In genomic region chr13:31779281-31779981, GRCm38 (mm10) we compare ENCODE assay signal across 15 mouse cellular contexts. TPM values are rescaled to one million over a fixed set of nuclear protein-coding genes. Genes with fewer than 3 reads are reported as not detected.
A peak's percentile ranks its signal among the peaks of the same experiment; 100 is the strongest.
DNase-seq lines count a peak whose midpoint lies in the region; ATAC-seq and TF ChIP-seq lines count a peak whose summit lies in the region.
"Had no signal": no experiment of that assay in that cellular context is flagged by ENCODE, and none has a peak within 500 bp of the region (broad histone marks: within the 10 kb centered on the region; RNA-seq: fewer than 3 reads in every experiment).

No protein-coding gene starts in this region.

- intact Hi-C loops in left cerebral cortex, postnatal 25 days (cut with DNase I) = no loop called here

- ATAC-seq in intestine, embryonic 15.5 days = no peak
- no peak for ATAC-seq in intestine, embryonic 16.5 days

- TF ChIP-seq CTCF in layer of hippocampus, adult 2 months (conservative IDR thresholded peaks at IDR 0.05) = no peak

- H3K27me3 ChIP-seq in intestine, embryonic 15.5 days (replicated peaks) = no peaks in the 10 kb centered on the region
- no peaks in the 10 kb centered on the region for H3K27me3 ChIP-seq in intestine, embryonic 16.5 days (replicated peaks; ENCODE audit: control insufficient read depth, insufficient read depth, low read length)
- H3K27me3 ChIP-seq: lung, embryonic 15.5 days had no signal

- H3K4me1 ChIP-seq in intestine, embryonic 15.5 days (replicated peaks) = no peaks in the 10 kb centered on the region
- H3K4me1 ChIP-seq in intestine, embryonic 16.5 days (ENCODE audit: control insufficient read depth, insufficient read depth, low read length) = 0 out of 2 replicates have a peak, but pooled peaks cover 3% of the 10 kb centered on the region
- H3K4me1 ChIP-seq: lung, embryonic 15.5 days had no signal

- WGBS in intestine, embryonic 15.5 days = 52% methylated on average over 17 of the region's 17 CpGs
- WGBS in intestine, embryonic 16.5 days = 50% methylated on average over 17 of the region's 17 CpGs

- no peak overlapping the region for H3K9ac ChIP-seq in intestine, embryonic 15.5 days
- no peak overlapping the region for H3K9ac ChIP-seq in intestine, embryonic 16.5 days (ENCODE audit: low read depth, low read length)
- H3K9ac ChIP-seq: hindbrain, embryonic 14.5 days; lung, embryonic 15.5 days had no signal

- no peaks in the 10 kb centered on the region for H3K36me3 ChIP-seq in intestine, embryonic 15.5 days
- H3K36me3 ChIP-seq in intestine, embryonic 16.5 days (ENCODE audit: control insufficient read depth, insufficient read depth, low read length) = no peaks in the 10 kb centered on the region
- H3K36me3 ChIP-seq: lung, embryonic 15.5 days; midbrain, embryonic 10.5 days had no signal

- peak overlapping the region; percentile 14; the same call in 1 of the 2 replicates for H3K4me2 ChIP-seq in intestine, embryonic 15.5 days (replicated peaks)
- H3K4me2 ChIP-seq in intestine, embryonic 16.5 days (ENCODE audit: low read depth, low read length) = no peak overlapping the region
- H3K4me2 ChIP-seq: hindbrain, embryonic 14.5 days; lung, embryonic 15.5 days had no signal

- H3K27ac ChIP-seq in intestine, embryonic 15.5 days = no peak overlapping the region
- H3K27ac ChIP-seq in intestine, embryonic 16.5 days (ENCODE audit: low read length) = no peak overlapping the region
- H3K27ac ChIP-seq in layer of hippocampus, adult 2 months = no peak overlapping the region
- H3K27ac ChIP-seq: hindbrain, embryonic 14.5 days; lung, embryonic 15.5 days; midbrain, embryonic 10.5 days had no signal

- no peaks in the 10 kb centered on the region for H3K9me3 ChIP-seq in intestine, embryonic 15.5 days
- no peaks in the 10 kb centered on the region for H3K9me3 ChIP-seq in intestine, embryonic 16.5 days (ENCODE audit: control insufficient read depth, low read length)
- H3K9me3 ChIP-seq: lung, embryonic 15.5 days; midbrain, embryonic 10.5 days had no signal

- peak; percentile 22 for DNase-seq in urinary bladder, postnatal 14 days (ENCODE audit: low spot score)
- no peak for DNase-seq in urinary bladder, postnatal 10 days (ENCODE audit: low spot score)
- DNase-seq in liver = peak; percentile 29
- no peak for DNase-seq in left cerebral cortex, postnatal 25 days (ENCODE audit: low spot score in 2 of 2)
- DNase-seq in layer of hippocampus, adult 2 months (ENCODE audit: low spot score in 2 of 2) = no peak
- DNase-seq: adrenal gland, adult 8-10 months; gastrocnemius, postnatal 36 days; kidney, adult 18-20 months; right cerebral cortex, adult 18-20 months; thymus, postnatal 14 days had no signal

- H3K4me3 ChIP-seq in intestine, embryonic 15.5 days (replicated peaks) = no peak overlapping the region
- H3K4me3 ChIP-seq in intestine, embryonic 16.5 days (ENCODE audit: low read length) = no peak overlapping the region
- no peak overlapping the region for H3K4me3 ChIP-seq in layer of hippocampus, adult 2 months
- H3K4me3 ChIP-seq: lung, embryonic 15.5 days; midbrain, embryonic 10.5 days had no signal

RNA-seq across cellular contexts. Expression of gene Foxc1, which starts 27.0 kb away (rescaled TPM):
- 0.19 and 0.23 TPM in 2 replicates for polyA plus RNA-seq in intestine, embryonic 15.5 days (2015; fragmentation: Nextera tagmentation; extraction: Ambion mirVana)
- polyA plus RNA-seq in intestine, embryonic 16.5 days (2015; fragmentation: Nextera tagmentation; extraction: Ambion mirVana) = 0.06 and 0.07 TPM in 2 replicates
- total RNA-seq in left cerebral cortex, postnatal 25 days (2021) = 1 to 10 TPM; 5.5 to 6.6 TPM
- total RNA-seq in layer of hippocampus, adult 2 months (2021) = 1 to 10 TPM; 4.2 to 5.2 TPM

Comparison
In these comparisons a context has a peak if more than half of its experiments do, and no peak if none do; other contexts are left out.
1. DNase-seq: peak in urinary bladder, postnatal 14 days (single experiment) and liver (single experiment); none in urinary bladder, postnatal 10 days (single experiment), left cerebral cortex, postnatal 25 days (0 of 2) and layer of hippocampus, adult 2 months (0 of 2).